Mouse (Mus musculus): ENCODE results near the gene Ear6.

DNA sequence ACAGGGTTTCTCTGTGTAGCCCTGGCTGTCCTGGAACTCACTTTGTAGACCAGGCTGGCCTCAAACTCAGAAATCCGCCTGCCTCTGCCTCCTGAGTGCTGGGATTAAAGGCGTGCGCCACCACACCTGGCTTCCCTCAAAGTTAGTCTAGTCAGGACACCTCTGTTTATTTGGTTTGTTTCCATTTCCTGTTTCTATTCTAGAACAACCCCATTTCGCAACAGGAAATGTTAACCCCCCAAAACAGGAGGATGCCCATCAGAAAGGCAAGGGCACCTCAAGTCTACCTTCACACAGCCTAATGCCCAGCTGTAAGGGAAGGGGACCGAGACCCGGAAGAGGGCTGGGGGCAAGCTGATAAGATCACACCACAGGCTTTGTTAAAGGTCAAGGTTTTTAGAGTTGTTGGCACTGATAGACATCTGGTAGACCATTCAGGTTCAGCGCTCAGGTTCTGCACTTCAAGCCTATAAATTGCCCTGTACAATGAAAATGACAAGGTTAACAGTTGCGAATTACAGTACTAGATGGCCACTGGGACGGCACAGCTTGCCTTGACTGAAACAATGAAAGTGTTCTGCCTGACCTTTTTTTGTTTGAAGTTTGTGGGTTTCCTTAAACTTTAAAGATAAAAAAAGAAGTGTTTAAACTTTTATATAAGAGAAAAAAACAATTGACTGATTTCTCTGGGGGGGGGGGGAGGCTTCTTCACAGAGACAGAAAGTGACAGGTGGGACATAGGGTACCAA, 38.9 kb downstream of the Ear6 start, which contains the start of gene Slc39a2:
- TF ChIP-seq CTCF (IDR thresholded peaks at IDR 0.05; ENCODE audit: extremely low read depth, insufficient read depth, insufficient read length, insufficient replicate concordance) (no peak), POLR2A (IDR thresholded peaks at IDR 0.05; ENCODE audit: low read depth, low read length) (no peak)

Measured in spleen, adult 2 months (tissue).